Mouse (Mus musculus) lung, postnatal 0 days (tissue): Measurements from ENCODE around the gene Idh2.

Source experiments
- CTCF ChIP-seq: IDR thresholded peaks from 2 replicates; pipeline ENCODE4 v1.5.1; 2016; ENCODE audit warnings: antibody characterized with exemption, mild to moderate bottlenecking
- EP300 ChIP-seq: IDR thresholded peaks from 2 replicates; pipeline ENCODE4 v1.6.1; 2016; ENCODE audit warnings: antibody characterized with exemption, mild to moderate bottlenecking, control low read depth

- TF ChIP-seq CTCF (no peak), EP300 (no peak)
Measured at GRCm38 (mm10) chr7:80123672-80124071, 8.5 kb upstream of the Idh2 start.
